Mouse (Mus musculus) stomach, postnatal 0 days (tissue): Measurements from ENCODE around the gene Mgat5.

ENCODE experiments used
- CTCF ChIP-seq: IDR thresholded peaks from 2 replicates; pipeline ENCODE4 v1.5.1; 2016; ENCODE audit warnings: antibody characterized with exemption, low read depth, mild to moderate bottlenecking, moderate library complexity
- EP300 ChIP-seq: optimal IDR thresholded peaks from 2 replicates; pipeline ENCODE3; 2016; ENCODE audit warnings: antibody characterized with exemption

DNA sequence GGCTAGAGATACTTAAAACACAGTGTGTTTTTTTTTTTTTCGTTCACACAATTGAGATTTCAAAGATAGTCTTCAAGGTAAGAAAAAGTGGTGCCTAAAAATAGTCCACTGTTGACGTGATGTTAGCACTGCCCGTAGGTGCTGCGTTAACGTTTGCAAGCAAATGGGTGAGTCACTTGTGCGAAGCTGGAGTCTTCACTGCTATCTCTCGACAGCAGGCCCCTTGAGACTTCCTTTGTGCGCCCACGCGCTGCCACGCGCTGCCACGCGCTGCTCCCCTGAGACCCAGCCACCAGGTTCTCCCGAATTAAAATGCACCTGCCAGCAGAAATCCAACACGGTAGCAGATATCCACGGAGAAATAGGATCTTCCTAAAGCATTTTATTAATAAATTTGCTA, 295.9 kb downstream of the Mgat5 start:
- TF ChIP-seq CTCF (no peak), EP300 (no peak)
